19 mouse cellular contexts compared by ENCODE assay signal in the genomic region with DNA sequence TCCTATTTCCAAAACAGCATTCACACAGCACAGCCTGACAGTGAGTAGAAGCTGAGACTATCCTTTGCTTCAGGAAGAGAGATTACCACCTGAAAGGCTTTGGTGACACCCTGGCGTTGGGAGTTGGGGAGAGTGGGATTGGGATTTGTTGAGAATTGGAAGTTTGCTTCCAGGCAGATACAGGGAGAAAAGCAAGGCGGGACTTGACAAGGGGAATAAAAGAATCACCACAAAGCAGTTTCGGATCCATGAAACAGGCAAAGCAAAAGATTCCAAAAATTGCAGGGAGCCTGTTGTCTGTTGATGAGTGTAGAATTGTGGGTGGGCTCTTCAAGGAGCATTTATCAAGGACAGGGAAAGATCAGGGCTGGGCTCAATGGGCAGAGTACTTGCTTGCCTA. TPM values are rescaled to one million over a fixed set of nuclear protein-coding genes. Genes with fewer than 3 reads are reported as not detected.
"Had no signal": no experiment of that assay in that cellular context is flagged by ENCODE, and none has a peak within 500 bp of the region (broad histone marks: within the 10 kb centered on the region; RNA-seq: fewer than 3 reads in every experiment).

No protein-coding gene starts in this region.

- H3K27ac ChIP-seq: macrophage; midbrain, embryonic 13.5 days; midbrain, embryonic 15.5 days; neural tube, embryonic 13.5 days; neural tube, embryonic 15.5 days had no signal

- H3K4me1 ChIP-seq: megakaryocyte, embryonic 14.5 days; midbrain, embryonic 13.5 days; midbrain, embryonic 15.5 days; neural tube, embryonic 13.5 days; neural tube, embryonic 15.5 days had no signal

- ATAC-seq: midbrain, embryonic 13.5 days; midbrain, embryonic 15.5 days had no signal

- H3K36me3 ChIP-seq: midbrain, embryonic 13.5 days; midbrain, embryonic 15.5 days; neural tube, embryonic 13.5 days; neural tube, embryonic 15.5 days had no signal

- DNase-seq: lung, adult 18-20 months; lung, embryonic 14.5 days; lung, postnatal 10 days; retina, postnatal 1 day; right cerebral cortex, adult 18-20 months; right cerebral cortex, postnatal 25 days; right cerebral cortex, postnatal 4 days; spleen, adult 18-20 months; thymus, adult 18-20 months; thymus, postnatal 14 days; thymus, postnatal 36 days had no signal

- H3K4me3 ChIP-seq: megakaryocyte, embryonic 14.5 days; midbrain, embryonic 13.5 days; midbrain, embryonic 15.5 days; myocyte; neural tube, embryonic 13.5 days; neural tube, embryonic 15.5 days had no signal

- H3K9me3 ChIP-seq: midbrain, embryonic 13.5 days; midbrain, embryonic 15.5 days; neural tube, embryonic 13.5 days; neural tube, embryonic 15.5 days had no signal

- H3K9ac ChIP-seq: lung, embryonic 14.5 days; midbrain, embryonic 13.5 days; midbrain, embryonic 15.5 days; neural tube, embryonic 13.5 days; neural tube, embryonic 15.5 days had no signal

RNA-seq across cellular contexts. Expression of gene Gpr39, which starts 38.5 kb away (rescaled TPM):
- total RNA-seq: megakaryocyte progenitor cell, adult 5-6 weeks had no signal
